In the genomic region with DNA sequence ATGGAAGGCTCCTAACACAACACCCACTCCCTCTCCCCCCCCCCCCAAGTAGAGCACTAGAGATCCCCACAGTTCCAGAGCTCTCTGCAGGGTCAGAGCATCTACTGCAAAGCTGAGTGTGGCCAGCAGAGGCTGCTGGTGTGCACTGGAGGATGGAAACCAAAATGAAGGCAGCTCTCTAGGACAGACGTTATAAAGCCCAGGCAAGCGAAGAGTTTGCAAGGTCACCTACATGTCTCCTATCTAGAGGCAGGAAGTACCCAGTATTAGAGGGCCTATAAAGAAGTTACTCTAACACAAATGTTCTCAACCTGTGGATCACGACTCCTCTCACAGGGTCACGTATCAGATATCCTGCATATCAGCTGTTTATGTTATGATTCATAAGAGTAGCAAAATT, we compare ENCODE assay signal across 8 mouse cellular contexts.
DNase-seq lines count a peak whose midpoint lies in the region; ATAC-seq and TF ChIP-seq lines count a peak whose summit lies in the region.

No protein-coding gene starts in this region.

- no peak for TF ChIP-seq POLR2A in testis, adult 2 months (IDR thresholded peaks at IDR 0.05; ENCODE audit: control insufficient read depth, low read depth, low read length)
- TF ChIP-seq POLR2A in olfactory bulb, adult 2 months (IDR thresholded peaks at IDR 0.05; ENCODE audit: insufficient read depth, low read depth, low read length): no peak

- intact Hi-C loops in gastrocnemius, postnatal 14 days (cut with DNase I; ENCODE audit: low total_unique reads): loop anchor here (5.0 kb wide), 2 partner anchors 597 to 1772 kb away; no protein-coding TSS in a partner anchor

- 51% methylated on average over 4 of the region's 4 CpGs for WGBS in kidney, postnatal 0 days
- WGBS in liver, postnatal 0 days (ENCODE audit: insufficient replicate concordance): 43% methylated on average over 4 of the region's 4 CpGs
- 60% methylated on average over 4 of the region's 4 CpGs for WGBS in olfactory bulb, adult 2 months

- DNase-seq in testis, postnatal 14 days (ENCODE audit: low spot score): no peak
- peak; percentile 8 for DNase-seq in cerebellum, adult 9-11 months
- DNase-seq in gastrocnemius, postnatal 14 days: peak; percentile 10
- DNase-seq in kidney, postnatal 0 days (ENCODE audit: low spot score): peak; percentile 70
- peak; percentile 40 for DNase-seq in liver, postnatal 0 days
- DNase-seq in thymus, postnatal 25 days: no peak

- no peak overlapping the region for H3K4me3 ChIP-seq in testis, adult 2 months (ENCODE audit: control insufficient read depth, low read depth, low read length)
- no peak overlapping the region for H3K4me3 ChIP-seq in kidney, postnatal 0 days (replicated peaks; ENCODE audit: low read depth, low read length)
- H3K4me3 ChIP-seq in liver, postnatal 0 days (ENCODE audit: low read depth, low read length): no peak overlapping the region
- H3K4me3 ChIP-seq in olfactory bulb, adult 2 months (ENCODE audit: insufficient read depth, low read depth, low read length): no peak overlapping the region

- peak; percentile 59; the same call in 1 of the 2 replicates for ATAC-seq in kidney, postnatal 0 days (replicated peaks; ENCODE audit: low FRiP score, low read depth)
- ATAC-seq in liver, postnatal 0 days: peak; percentile 57

- TF ChIP-seq EP300 in liver, postnatal 0 days (IDR thresholded peaks at IDR 0.05; ENCODE audit: low read depth): no peak

- H3K4me1 ChIP-seq in testis, adult 2 months (ENCODE audit: control insufficient read depth, insufficient read depth, low read length): 0 out of 2 replicates have a peak, but pooled peaks cover 2% of the 10 kb centered on the region
- H3K4me1 ChIP-seq in kidney, postnatal 0 days (replicated peaks; ENCODE audit: insufficient read depth, low read length): no peaks in the 10 kb centered on the region
- no peaks in the 10 kb centered on the region for H3K4me1 ChIP-seq in liver, postnatal 0 days (ENCODE audit: insufficient read depth)
- no peaks in the 10 kb centered on the region for H3K4me1 ChIP-seq in olfactory bulb, adult 2 months (ENCODE audit: control insufficient read depth, insufficient read depth, low read length)

- TF ChIP-seq CTCF in testis, adult 2 months (IDR thresholded peaks at IDR 0.05; ENCODE audit: control insufficient read depth, insufficient read depth, insufficient replicate concordance, low read depth, low read length): peak; percentile 53; the same call in 1 of the 2 replicates
- TF ChIP-seq CTCF in kidney, postnatal 0 days (IDR thresholded peaks at IDR 0.05; ENCODE audit: low read depth): peak; percentile 77
- TF ChIP-seq CTCF in liver, postnatal 0 days (IDR thresholded peaks at IDR 0.05; ENCODE audit: low read depth): peak; percentile 64
- TF ChIP-seq CTCF in olfactory bulb, adult 2 months (IDR thresholded peaks at IDR 0.05; ENCODE audit: insufficient read depth, low read depth, low read length): peak; percentile 69

- no peaks in the 10 kb centered on the region for H3K9me3 ChIP-seq in kidney, postnatal 0 days (replicated peaks; ENCODE audit: low read length)
- H3K9me3 ChIP-seq in liver, postnatal 0 days (ENCODE audit: low read length): no peaks in the 10 kb centered on the region

- no peak overlapping the region for H3K9ac ChIP-seq in kidney, postnatal 0 days (ENCODE audit: low read depth, low read length)
- no peak overlapping the region for H3K9ac ChIP-seq in liver, postnatal 0 days (replicated peaks)

- no peak overlapping the region for H3K27ac ChIP-seq in testis, adult 2 months (ENCODE audit: control insufficient read depth, insufficient read depth, low read depth, low read length)
- H3K27ac ChIP-seq in kidney, postnatal 0 days: no peak overlapping the region
- no peak overlapping the region for H3K27ac ChIP-seq in liver, postnatal 0 days (ENCODE audit: low read depth)
- no peak overlapping the region for H3K27ac ChIP-seq in olfactory bulb, adult 2 months (ENCODE audit: insufficient read depth, low read depth, low read length)

- no peaks in the 10 kb centered on the region for H3K27me3 ChIP-seq in testis, adult 2 months (ENCODE audit: control insufficient read depth, insufficient read depth, low read length)
- no peaks in the 10 kb centered on the region for H3K27me3 ChIP-seq in kidney, postnatal 0 days (ENCODE audit: insufficient read depth, low read length)
- H3K27me3 ChIP-seq in liver, postnatal 0 days (ENCODE audit: insufficient read depth, low read length): no peaks in the 10 kb centered on the region

- no peaks in the 10 kb centered on the region for H3K36me3 ChIP-seq in testis, adult 2 months (ENCODE audit: control insufficient read depth, insufficient read depth, low read length)
- no peaks in the 10 kb centered on the region for H3K36me3 ChIP-seq in kidney, postnatal 0 days (ENCODE audit: insufficient read depth, low read length)
- H3K36me3 ChIP-seq in liver, postnatal 0 days (replicated peaks; ENCODE audit: insufficient read depth, low read length): no peaks in the 10 kb centered on the region

- no peak overlapping the region for H3K4me2 ChIP-seq in kidney, postnatal 0 days (ENCODE audit: low read length)
- H3K4me2 ChIP-seq in liver, postnatal 0 days (ENCODE audit: low read depth, low read length): no peak overlapping the region

Comparison
In these comparisons a context has a peak if more than half of its experiments do, and no peak if none do; other contexts are left out.
1. DNase-seq: peak in cerebellum, adult 9-11 months (single experiment), gastrocnemius, postnatal 14 days (single experiment), kidney, postnatal 0 days (single experiment) and liver, postnatal 0 days (single experiment); none in testis, postnatal 14 days (single experiment) and thymus, postnatal 25 days (single experiment).
2. Peak in every context shown above with its lines, with median percentiles within 50 percentile points of each other: CTCF ChIP-seq.